Mouse (Mus musculus) G1E (cell line): Measurements from ENCODE around the gene Prune1.
A peak's percentile ranks its signal among the peaks of the same experiment; 100 is the strongest.

ENCODE experiments used
- CTCF ChIP-seq: IDR thresholded peaks from 2 replicates; pipeline ENCODE4 v1.5.1; 2012; ENCODE audit warnings: low read depth, low read length, inconsistent platforms, mixed read lengths
- GATA1 ChIP-seq: IDR thresholded peaks from 2 replicates; pipeline ENCODE4 v1.6.1; 2012; ENCODE audit warnings: borderline replicate concordance, low read length, inconsistent platforms, mixed read lengths
- GATA2 ChIP-seq: IDR thresholded peaks from 2 replicates; pipeline ENCODE4 v1.6.1; 2012; ENCODE audit warnings: low read depth, low read length, inconsistent platforms, borderline replicate concordance
- POLR2AphosphoS5 ChIP-seq: IDR thresholded peaks from 2 replicates; pipeline ENCODE4 v1.6.1; 2012; ENCODE audit warnings: low read depth, low read length, inconsistent platforms; ENCODE audit not compliant: insufficient replicate concordance
- TAL1 ChIP-seq: conservative IDR thresholded peaks from 2 replicates; pipeline ENCODE4 v1.6.1; 2012; ENCODE audit warnings: low read depth, low read length, inconsistent platforms, mixed read lengths

DNA sequence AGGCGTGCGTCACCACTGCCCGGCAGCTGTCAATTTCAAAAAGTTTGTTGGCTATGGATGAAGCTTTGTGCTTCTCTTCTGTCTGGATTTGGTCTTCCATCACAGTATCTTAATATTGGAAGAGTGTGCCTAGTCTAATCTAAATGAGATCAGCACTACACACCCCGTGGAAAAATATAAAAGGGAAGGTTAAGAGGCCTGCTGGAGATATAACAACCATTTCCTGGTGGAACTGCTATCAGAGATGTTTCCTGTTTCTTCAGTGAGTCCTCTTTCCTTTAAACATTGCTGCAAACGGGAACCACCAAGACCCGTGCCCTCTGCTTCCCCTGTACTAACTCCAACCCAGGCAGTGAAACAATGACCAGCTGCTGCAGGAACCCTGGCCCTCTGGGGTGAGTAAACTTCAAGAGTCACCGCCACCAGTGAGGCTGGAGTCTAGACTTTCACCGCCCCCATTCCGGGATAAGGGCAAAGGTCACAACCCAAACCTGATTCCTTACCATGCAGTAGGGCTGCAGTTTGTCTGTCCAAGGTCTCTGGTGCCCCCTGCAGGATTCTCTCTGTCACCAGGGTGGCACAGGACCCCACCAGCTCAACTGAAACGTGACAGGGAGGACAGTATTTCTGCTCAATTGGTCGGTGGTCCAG is 18.7 kb downstream of the Prune1 start:
- TF ChIP-seq CTCF (peak; percentile 68), GATA2 (no peak), TAL1 (no peak), POLR2AphosphoS5 (no peak), GATA1 (no peak)
